Mouse (Mus musculus) lung, postnatal 0 days (tissue): ENCODE results near the gene Meltf.

Experiments used
- CTCF ChIP-seq: IDR thresholded peaks from 2 replicates; pipeline ENCODE4 v1.5.1; 2016; ENCODE audit warnings: antibody characterized with exemption, mild to moderate bottlenecking
- EP300 ChIP-seq: IDR thresholded peaks from 2 replicates; pipeline ENCODE4 v1.6.1; 2016; ENCODE audit warnings: antibody characterized with exemption, mild to moderate bottlenecking, control low read depth

DNA sequence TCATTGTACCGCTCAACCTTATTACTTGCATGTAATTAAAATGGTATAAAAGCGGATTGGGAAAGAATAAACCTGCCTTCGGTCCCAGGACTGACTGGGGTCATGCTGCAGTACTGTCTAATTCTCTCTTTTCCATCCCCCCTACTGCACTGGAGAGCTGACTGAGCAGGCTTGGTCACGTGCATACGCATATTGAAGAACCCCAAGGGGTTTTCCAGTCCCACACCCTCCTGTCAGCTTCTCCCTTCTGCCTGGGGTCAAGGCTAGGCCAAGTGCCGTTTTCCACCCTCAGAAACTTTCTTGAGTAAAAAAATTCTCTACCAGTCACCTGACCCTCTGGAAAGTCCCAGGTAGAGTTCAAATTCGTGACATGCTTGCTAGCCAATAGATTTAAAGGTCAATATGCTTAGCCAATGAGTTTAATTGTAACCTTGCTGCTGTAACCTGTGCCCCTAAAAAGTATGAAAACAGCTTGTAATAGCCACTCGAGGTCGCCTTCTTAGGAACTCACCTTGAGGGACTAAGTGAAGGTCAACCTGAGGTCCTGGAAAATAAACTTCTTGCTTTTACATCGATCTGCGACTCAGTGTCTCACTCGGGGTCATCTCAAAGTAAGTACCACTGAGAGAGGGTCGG lies 48.1 kb downstream of the Meltf start:
- no peak for TF ChIP-seq CTCF
- TF ChIP-seq EP300, result no peak
